Mouse (Mus musculus) heart, postnatal 0 days (tissue): ENCODE measurements around the gene Acsm2. TPM values are rescaled to one million over a fixed set of nuclear protein-coding genes. Genes with fewer than 3 reads are reported as not detected.

Experiments used
- ATAC-seq: fragments of 200-750 bp; cut with Nextera tagmentation; 2 replicates; pipeline ENCODE4 v1.8.0; 2017; ENCODE audit warnings: low read depth, moderate number of reproducible peaks, moderate library complexity; ENCODE audit not compliant: insufficient read depth
- DNase-seq: peaks from one replicate; pipeline ENCODE4 v3.0.0-alpha.2; 2016; ENCODE audit warnings: low spot score
- H3K27ac ChIP-seq: fragments of 300-500 bp; sonication (generic); 2 replicates; pipeline ENCODE4 v1.5.1; 2014; ENCODE audit warnings: low read depth, mild to moderate bottlenecking
- H3K27me3 ChIP-seq: fragments of 300-500 bp; sonication (generic); 2 replicates; pipeline ENCODE4 v1.6.1; 2014; ENCODE audit warnings: low read length, mixed read lengths; ENCODE audit not compliant: control insufficient read depth, insufficient read depth
- H3K36me3 ChIP-seq: fragments of 300-500 bp; sonication (generic); replicated peaks from 2 replicates; pipeline ENCODE4 v1.6.1; 2014; ENCODE audit warnings: low read length, mixed read lengths; ENCODE audit not compliant: control insufficient read depth, insufficient read depth
- H3K4me1 ChIP-seq: fragments of 300-500 bp; sonication (generic); 2 replicates; pipeline ENCODE4 v1.6.1; 2014; ENCODE audit warnings: antibody characterized with exemption; ENCODE audit not compliant: control insufficient read depth, insufficient read depth
- H3K4me2 ChIP-seq: fragments of 300-500 bp; sonication (generic); 2 replicates; pipeline ENCODE4 v1.6.1; 2014; ENCODE audit warnings: low read depth, mild to moderate bottlenecking, low read length, moderate library complexity
- H3K4me3 ChIP-seq: fragments of 300-500 bp; sonication (generic); 2 replicates; pipeline ENCODE4 v1.5.1; 2014; ENCODE audit warnings: low read depth, low read length
- H3K9ac ChIP-seq: fragments of 300-500 bp; sonication (generic); replicated peaks from 2 replicates; pipeline ENCODE4 v1.6.1; 2014; ENCODE audit warnings: low read depth, low read length, mixed read lengths
- H3K9me3 ChIP-seq: fragments of 300-500 bp; sonication (generic); replicated peaks from 2 replicates; pipeline ENCODE4 v1.6.1; 2016; ENCODE audit warnings: low read length; ENCODE audit not compliant: control insufficient read depth
- CTCF ChIP-seq: IDR thresholded peaks from 2 replicates; pipeline ENCODE4 v1.5.1; 2016; ENCODE audit warnings: antibody characterized with exemption, control low read depth, low read depth
- EP300 ChIP-seq: IDR thresholded peaks from 2 replicates; pipeline ENCODE4 v1.6.1; 2016; ENCODE audit warnings: antibody characterized with exemption, low read depth
- WGBS: fragments of 180-500 bp; shearing (Covaris S2); extraction: QIAGEN DNeasy Blood & Tissue Kit; methylation state at CpG from one replicate; pipeline ENCODE4 v1.1.7; 2014; 5-methylcytosine and 5-hydroxymethylcytosine counted together
- polyA plus RNA-seq: library from polyadenylated mRNA; unstranded; fragments of >200 nt; fragmentation: Nextera tagmentation; extraction: Ambion mirVana; gene quantifications from 2 replicates; pipeline ENCODE4 v1.2.1, GENCODE M21; 2015
- total RNA-seq: library from RNA; depleted of rRNA; stranded (reverse); fragments of >200 nt; gene quantifications from 2 replicates; pipeline ENCODE4 v1.2.3, GENCODE M21; 2014; ENCODE audit warnings: low replicate concordance; rRNA removed

Gene Acsm2
- total and polyA plus RNA-seq, 2 experiments from 2014 or later, result not detected

GRCm38 (mm10) chr7:119616531-119616930 lies 62.4 kb downstream of the Acsm2 start:
- H3K9me3 ChIP-seq, result no peaks in the 10 kb centered on the region
- no peak overlapping the region for H3K9ac ChIP-seq
- no peak overlapping the region for H3K27ac ChIP-seq
- H3K4me2 ChIP-seq, result no peak overlapping the region
- 26% methylated on average over 1 of the region's 1 CpGs for WGBS
- H3K4me3 ChIP-seq, result no peak overlapping the region
- no peaks in the 10 kb centered on the region for H3K27me3 ChIP-seq
- H3K4me1 ChIP-seq, result no peaks in the 10 kb centered on the region
- H3K36me3 ChIP-seq, result no peaks in the 10 kb centered on the region
- DNase-seq (no peak), ATAC-seq (no peak)
- TF ChIP-seq CTCF, result no peak
- TF ChIP-seq EP300, result no peak

GRCm38 (mm10) chr7:119617593-119617992 lies 63.5 kb downstream of the Acsm2 start:
- Histone ChIP-seq H3K27ac (no peak overlapping the region), H3K36me3 (no peaks in the 10 kb centered on the region), H3K9me3 (no peaks in the 10 kb centered on the region), H3K9ac (no peak overlapping the region), H3K27me3 (no peaks in the 10 kb centered on the region), H3K4me3 (no peak overlapping the region), H3K4me1 (no peaks in the 10 kb centered on the region), H3K4me2 (no peak overlapping the region)
- WGBS, result 78% methylated on average over 6 of the region's 6 CpGs
- TF ChIP-seq EP300 (no peak), CTCF (no peak)
- no peak for DNase-seq
- ATAC-seq, result no peak

GRCm38 (mm10) chr7:119618209-119618935 lies 64.2 kb downstream of the Acsm2 start:
- DNase-seq, result no peak
- Histone ChIP-seq H3K27ac (no peak overlapping the region), H3K4me1 (no peaks in the 10 kb centered on the region), H3K36me3 (no peaks in the 10 kb centered on the region), H3K9me3 (no peaks in the 10 kb centered on the region), H3K4me3 (no peak overlapping the region), H3K27me3 (no peaks in the 10 kb centered on the region), H3K9ac (no peak overlapping the region), H3K4me2 (no peak overlapping the region)
- ATAC-seq, result no peak
- WGBS, result 52% methylated on average over 4 of the region's 4 CpGs
- TF ChIP-seq EP300, result no peak
- TF ChIP-seq CTCF, result no peak

DNA sequence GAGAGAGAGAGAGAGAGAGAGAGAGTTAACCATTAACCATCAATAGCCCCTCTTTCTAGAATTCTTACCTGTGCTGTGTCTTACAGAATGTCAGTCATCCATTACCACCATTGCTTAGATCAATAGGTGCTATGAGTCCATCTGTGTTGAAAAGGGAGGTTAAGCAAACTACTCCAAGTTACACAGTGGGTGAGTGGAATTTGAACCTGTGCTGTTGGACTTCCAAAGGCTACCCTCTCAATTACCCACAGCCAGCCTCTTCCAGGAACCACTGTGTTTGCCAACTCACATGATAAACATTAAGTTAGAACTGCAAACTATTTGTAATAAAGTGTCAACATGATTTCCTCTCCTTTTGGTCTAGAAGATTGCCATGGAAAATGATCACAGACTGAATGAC lies 66.0 kb downstream of the Acsm2 start:
- Histone ChIP-seq H3K4me3 (no peak overlapping the region), H3K4me2 (no peak overlapping the region), H3K27ac (no peak overlapping the region), H3K27me3 (no peaks in the 10 kb centered on the region), H3K9ac (no peak overlapping the region), H3K9me3 (no peaks in the 10 kb centered on the region), H3K4me1 (no peaks in the 10 kb centered on the region), H3K36me3 (no peaks in the 10 kb centered on the region)
- TF ChIP-seq EP300 (no peak), CTCF (no peak)
- DNase-seq, result no peak
- ATAC-seq, result no peak

- no peaks in the 10 kb centered on the region for H3K9me3 ChIP-seq
- no peaks in the 10 kb centered on the region for H3K36me3 ChIP-seq
- no peaks in the 10 kb centered on the region for H3K4me1 ChIP-seq
- DNase-seq (no peak), ATAC-seq (no peak)
- no peak overlapping the region for H3K4me3 ChIP-seq
- TF ChIP-seq CTCF, result no peak
- TF ChIP-seq EP300, result no peak
- no peak overlapping the region for H3K27ac ChIP-seq
- no peaks in the 10 kb centered on the region for H3K27me3 ChIP-seq
- no peak overlapping the region for H3K9ac ChIP-seq
- no peak overlapping the region for H3K4me2 ChIP-seq
These were observed 84.6 kb downstream of the Acsm2 start for GRCm38 (mm10) chr7:119638773-119639172.

- ATAC-seq (no peak), DNase-seq (no peak)
- Histone ChIP-seq H3K9me3 (no peaks in the 10 kb centered on the region), H3K4me1 (no peaks in the 10 kb centered on the region), H3K9ac (no peak overlapping the region), H3K27me3 (no peaks in the 10 kb centered on the region), H3K36me3 (no peaks in the 10 kb centered on the region), H3K27ac (no peak overlapping the region), H3K4me2 (no peak overlapping the region), H3K4me3 (no peak overlapping the region)
- 70% methylated on average over 5 of the region's 5 CpGs for WGBS
- TF ChIP-seq EP300 (no peak), CTCF (no peak)
These were observed 88.2 kb downstream of the Acsm2 start for GRCm38 (mm10) chr7:119642307-119642706.

Other genes with a start within 250 kb of the Acsm2 start
- gene Gp2, start 95.1 kb upstream of the Acsm2 start, total RNA-seq, result not detected in 2 replicates
- gene Gp2, start 95.1 kb upstream of the Acsm2 start, polyA plus RNA-seq, result 0.65 TPM in 1 of 2 replicates, not detected in the other
- gene Umod, start 75.1 kb upstream of the Acsm2 start, total RNA-seq, result not detected in 2 replicates
- gene Umod, start 75.1 kb upstream of the Acsm2 start, polyA plus RNA-seq, result not detected in 2 replicates
- not detected in 2 replicates for gene Acsm5, start 34.9 kb upstream of the Acsm2 start, total RNA-seq
- not detected in 2 replicates for gene Acsm5, start 34.9 kb upstream of the Acsm2 start, polyA plus RNA-seq
- not detected in 2 replicates for gene Pdilt, start 30.9 kb upstream of the Acsm2 start, total RNA-seq
- gene Pdilt, start 30.9 kb upstream of the Acsm2 start, polyA plus RNA-seq, result not detected in 2 replicates
- gene Acsm1, start 52.7 kb downstream of the Acsm2 start, total RNA-seq, result not detected in 2 replicates
- gene Acsm1, start 52.7 kb downstream of the Acsm2 start, polyA plus RNA-seq, result 0.05 and 0.48 TPM in 2 replicates
- gene Acsm4, start 135.7 kb downstream of the Acsm2 start, total RNA-seq, result not detected in 2 replicates
- not detected in 2 replicates for gene Acsm4, start 135.7 kb downstream of the Acsm2 start, polyA plus RNA-seq
- gene Thumpd1, start 166.5 kb downstream of the Acsm2 start, total RNA-seq, result 15.8 and 21.1 TPM in 2 replicates
- gene Thumpd1, start 166.5 kb downstream of the Acsm2 start, polyA plus RNA-seq, result 29.9 and 32.8 TPM in 2 replicates
- gene Acsm3, start 206.6 kb downstream of the Acsm2 start, total RNA-seq, result 0.08 TPM in 1 of 2 replicates, not detected in the other
- not detected in 2 replicates for gene Acsm3, start 206.6 kb downstream of the Acsm2 start, polyA plus RNA-seq
- gene Rexo5, start 239.7 kb downstream of the Acsm2 start, total RNA-seq, result 3.5 and 7.4 TPM in 2 replicates
- gene Rexo5, start 239.7 kb downstream of the Acsm2 start, polyA plus RNA-seq, result 4.1 and 4.5 TPM in 2 replicates
- gene Eri2, start 239.7 kb downstream of the Acsm2 start, total RNA-seq, result 4.1 and 12.1 TPM in 2 replicates
- gene Eri2, start 239.7 kb downstream of the Acsm2 start, polyA plus RNA-seq, result 5.6 TPM in 2 replicates